ENCODE assay signal across 8 mouse cellular contexts in genomic region chr3:116424973-116425284, GRCm38 (mm10). TPM values are rescaled to one million over a fixed set of nuclear protein-coding genes. Genes with fewer than 3 reads are reported as not detected.
A peak's percentile ranks its signal among the peaks of the same experiment; 100 is the strongest.
DNase-seq lines count a peak whose midpoint lies in the region; ATAC-seq and TF ChIP-seq lines count a peak whose summit lies in the region.

No protein-coding gene starts in this region.

- no peaks in the 10 kb centered on the region for H3K9me3 ChIP-seq in heart, embryonic 11.5 days (replicated peaks; ENCODE audit: control insufficient read depth, low read length)
- H3K9me3 ChIP-seq in kidney, embryonic 16.5 days (ENCODE audit: low read length) = no peaks in the 10 kb centered on the region

- H3K9ac ChIP-seq in heart, embryonic 11.5 days (ENCODE audit: low read depth, low read length) = peak overlapping the region; percentile 69
- peak overlapping the region; percentile 94 for H3K9ac ChIP-seq in kidney, embryonic 16.5 days (replicated peaks; ENCODE audit: low read length)
- H3K9ac ChIP-seq in liver, adult 2 months (ENCODE audit: low read depth, low read length) = no peak overlapping the region

- no peak for TF ChIP-seq POLR2A in liver, adult 2 months (IDR thresholded peaks at IDR 0.05; ENCODE audit: extremely low read depth, insufficient read depth, low read length)
- peak; percentile 56 for TF ChIP-seq POLR2A in myocyte (IDR thresholded peaks at IDR 0.05; ENCODE audit: insufficient read length, low read depth)

- H3K27me3 ChIP-seq in C2C12 (ENCODE audit: control insufficient read depth, insufficient read depth, insufficient read length) = no peaks in the 10 kb centered on the region
- H3K27me3 ChIP-seq in heart, embryonic 11.5 days (ENCODE audit: control insufficient read depth, insufficient read depth, low read length) = no peaks in the 10 kb centered on the region
- no peaks in the 10 kb centered on the region for H3K27me3 ChIP-seq in kidney, embryonic 16.5 days (ENCODE audit: insufficient read depth, low read length)
- H3K27me3 ChIP-seq in liver, adult 2 months (ENCODE audit: control insufficient read depth, insufficient read depth, low read length) = no peaks in the 10 kb centered on the region
- no peaks in the 10 kb centered on the region for H3K27me3 ChIP-seq in myocyte (ENCODE audit: control insufficient read depth, insufficient read depth, insufficient read length)
- no peaks in the 10 kb centered on the region for H3K27me3 ChIP-seq in splenic B cell, adult 2 months (ENCODE audit: control insufficient read depth, insufficient read depth, low read length, poor library complexity, severe bottlenecking)

- H3ac ChIP-seq in C2C12 (ENCODE audit: control insufficient read depth, insufficient read length, low read depth) (peak overlapping the region; percentile 38), myocyte (ENCODE audit: control insufficient read depth, insufficient read length) (no peak overlapping the region)

- peak; percentile 28 for TF ChIP-seq CTCF in C2C12 (IDR thresholded peaks at IDR 0.05; ENCODE audit: control insufficient read depth, insufficient read depth, insufficient read length)
- peak; percentile 62 for TF ChIP-seq CTCF in liver, adult 2 months (IDR thresholded peaks at IDR 0.05; ENCODE audit: low read depth, low read length)

- peak overlapping the region; percentile 87 for H3K27ac ChIP-seq in heart, embryonic 11.5 days (ENCODE audit: low read depth, low read length)
- peak overlapping the region; percentile 83 for H3K27ac ChIP-seq in kidney, embryonic 16.5 days (ENCODE audit: low read length)
- no peak overlapping the region for H3K27ac ChIP-seq in liver, adult 2 months (replicated peaks; ENCODE audit: insufficient read depth, low read depth, low read length)

- no peaks in the 10 kb centered on the region for H3K79me3 ChIP-seq in C2C12 (ENCODE audit: low read depth)

- WGBS in heart, embryonic 11.5 days (ENCODE audit: insufficient replicate concordance) = 0% methylated on average over 11 of the region's 11 CpGs
- 0% methylated on average over 11 of the region's 11 CpGs for WGBS in kidney, embryonic 16.5 days
- 2% methylated on average over 11 of the region's 11 CpGs for WGBS in liver, adult 2 months

- no peaks in the 10 kb centered on the region for H3K36me3 ChIP-seq in C2C12 (ENCODE audit: control insufficient read depth, insufficient read depth)
- no peaks in the 10 kb centered on the region for H3K36me3 ChIP-seq in heart, embryonic 11.5 days (ENCODE audit: control insufficient read depth, insufficient read depth, low read length)
- 0 out of 2 replicates have a peak, but pooled peaks cover under 1% of the 10 kb centered on the region for H3K36me3 ChIP-seq in kidney, embryonic 16.5 days (ENCODE audit: insufficient read depth, low read length)
- H3K36me3 ChIP-seq in liver, adult 2 months (ENCODE audit: control insufficient read depth, insufficient read depth, low read length) = no peaks in the 10 kb centered on the region
- no peaks in the 10 kb centered on the region for H3K36me3 ChIP-seq in myocyte (ENCODE audit: control insufficient read depth, insufficient read depth)
- peaks cover 6% of the 10 kb centered on the region; the same call in 1 of the 2 replicates for H3K36me3 ChIP-seq in splenic B cell, adult 2 months (ENCODE audit: control insufficient read depth, insufficient read depth, low read length, poor library complexity, severe bottlenecking)

- ATAC-seq in erythroblast, adult 5-6 weeks (replicated peaks; ENCODE audit: low FRiP score, poor library complexity, severe bottlenecking) = peak; percentile 78
- ATAC-seq in heart, embryonic 11.5 days (replicated peaks; ENCODE audit: insufficient number of reproducible peaks, low FRiP score, low TSS enrichment) = peak; percentile 68
- peak; percentile 62 for ATAC-seq in kidney, embryonic 16.5 days (ENCODE audit: low FRiP score, low TSS enrichment)

- peak overlapping the region; percentile 82 for H3K4me2 ChIP-seq in heart, embryonic 11.5 days
- H3K4me2 ChIP-seq in kidney, embryonic 16.5 days (replicated peaks; ENCODE audit: low read depth, low read length) = peak overlapping the region; percentile 78
- peak overlapping the region; percentile 99 for H3K4me2 ChIP-seq in myocyte (ENCODE audit: low read depth)

- DNase-seq in brain, adult 2 months (ENCODE audit: low read depth, low spot score) = peak; percentile 94
- DNase-seq in liver, adult 2 months (ENCODE audit: extremely low read depth, low read depth, low spot score) = peak; percentile 76
- DNase-seq in splenic B cell, adult 2 months (ENCODE audit: low read depth, low spot score) = peak; percentile 90

- H3K79me2 ChIP-seq in C2C12 (ENCODE audit: control insufficient read depth, insufficient read depth) (no peaks in the 10 kb centered on the region), myocyte (ENCODE audit: control insufficient read depth, insufficient read depth) (no peaks in the 10 kb centered on the region)
- no peaks in the 10 kb centered on the region for H3K79me2 ChIP-seq in liver, adult 2 months (ENCODE audit: control insufficient read depth, insufficient read depth, low read length)

- H3K4me3 ChIP-seq in C2C12 (ENCODE audit: insufficient read depth, poor library complexity, severe bottlenecking) = peak overlapping the region; percentile 68
- H3K4me3 ChIP-seq in heart, embryonic 11.5 days (ENCODE audit: low read depth, low read length) = peak overlapping the region; percentile 55
- H3K4me3 ChIP-seq in kidney, embryonic 16.5 days (ENCODE audit: low read length) = peak overlapping the region; percentile 99
- H3K4me3 ChIP-seq in liver, adult 2 months (ENCODE audit: insufficient read depth, low read depth, low read length) = peak overlapping the region; percentile 70; the same call in 1 of the 2 replicates
- H3K4me3 ChIP-seq in myocyte = peak overlapping the region; percentile 82

- H3K4me1 ChIP-seq in heart, embryonic 11.5 days (ENCODE audit: control insufficient read depth, insufficient read depth, low read length) = peaks cover 5% of the 10 kb centered on the region
- peaks cover 20% of the 10 kb centered on the region for H3K4me1 ChIP-seq in kidney, embryonic 16.5 days (ENCODE audit: insufficient read depth, low read length)
- H3K4me1 ChIP-seq in liver, adult 2 months (ENCODE audit: control insufficient read depth, insufficient read depth, low read length) = no peaks in the 10 kb centered on the region

TF ChIP-seq in C2C12, 6 proteins besides CTCF, POLR2A, EP300 and RAD21:
- TF ChIP-seq MYOG (IDR thresholded peaks at IDR 0.05; ENCODE audit: control insufficient read depth, extremely low read depth, insufficient read length) = no peak
- no peak for TF ChIP-seq MYOD1 (IDR thresholded peaks at IDR 0.05; ENCODE audit: control insufficient read depth, insufficient read length, low read depth)
- TF ChIP-seq MAX (IDR thresholded peaks at IDR 0.05) = peak; percentile 75
- no peak for TF ChIP-seq FOSL1 (IDR thresholded peaks at IDR 0.05; ENCODE audit: insufficient read depth, low read length, poor library complexity, severe bottlenecking)
- TF ChIP-seq CEBPB (IDR thresholded peaks at IDR 0.05; ENCODE audit: low read depth) = peak; percentile 47
- no peak for TF ChIP-seq USF1 (IDR thresholded peaks at IDR 0.05; ENCODE audit: low read depth)

TF ChIP-seq in myocyte, 11 proteins besides CTCF, POLR2A, EP300 and RAD21:
- TF ChIP-seq MYOG (IDR thresholded peaks at IDR 0.05; ENCODE audit: control insufficient read depth in 1 of 3, insufficient read depth in 1 of 3, insufficient read length in 2 of 3, low read depth in 2 of 3) (no peak), MYOD1 (IDR thresholded peaks at IDR 0.05; ENCODE audit: control insufficient read depth in 1 of 3, insufficient read length in 2 of 3, low read depth in 2 of 3) (no peak), REST (IDR thresholded peaks at IDR 0.05; ENCODE audit: insufficient read depth, insufficient read length) (no peak), SRF (IDR thresholded peaks at IDR 0.05; ENCODE audit: control insufficient read depth, insufficient read length, low read depth) (no peak), MAX (IDR thresholded peaks at IDR 0.05; ENCODE audit: low read depth) (no peak), USF1 (IDR thresholded peaks at IDR 0.05; ENCODE audit: low read depth) (no peak), CEBPB (IDR thresholded peaks at IDR 0.05; ENCODE audit: insufficient read depth, poor library complexity, severe bottlenecking) (peak; percentile 61; the same call in 1 of the 2 replicates), E2F4 (IDR thresholded peaks at IDR 0.05; ENCODE audit: insufficient read depth) (peak; percentile 72), POLR2AphosphoS2 (IDR thresholded peaks at IDR 0.05; ENCODE audit: insufficient read length, low read depth) (peak; percentile 71), TCF3 (IDR thresholded peaks at IDR 0.05; ENCODE audit: insufficient read length, low read depth) (no peak), TCF12 (IDR thresholded peaks at IDR 0.05; ENCODE audit: insufficient read depth, poor library complexity, severe bottlenecking) (no peak)

RNA-seq across cellular contexts. Expression of gene Cdc14a, which starts 1.1 kb away (rescaled TPM):
- 1.1 TPM for polyA plus RNA-seq in C2C12 (2012; fragmentation: generic; extraction: Trizol)
- 16.1 and 16.9 TPM in 2 replicates for total RNA-seq in erythroblast, adult 5-6 weeks (2015; ENCODE audit: low replicate concordance)
- 18.0 and 19.7 TPM in 2 replicates for total RNA-seq in erythroblast, adult 5-6 weeks (2017; ENCODE audit: low replicate concordance)
- polyA plus RNA-seq in heart, embryonic 11.5 days (2014; fragmentation: Nextera tagmentation; extraction: Ambion mirVana) = 6.3 and 6.5 TPM in 2 replicates
- 13.9 and 14.3 TPM in 2 replicates for polyA plus RNA-seq in kidney, embryonic 16.5 days (2015; fragmentation: Nextera tagmentation; extraction: Ambion mirVana)
- 1.1 and 1.5 TPM in 2 replicates for total RNA-seq in liver, adult 2 months (2014; rRNA removed)
- 0.35 and 0.50 TPM in 2 replicates for polyA plus RNA-seq in liver, adult 2 months (2012; rRNA removed)
- 0.65 TPM for polyA plus RNA-seq in myocyte (2012; fragmentation: generic; extraction: Trizol)
